In genomic region chr4:155551073-155551472, GRCm38 (mm10) we compare ENCODE assay signal across 20 mouse cellular contexts. TPM values are rescaled to one million over a fixed set of nuclear protein-coding genes. Genes with fewer than 3 reads are reported as not detected.
DNase-seq lines count a peak whose midpoint lies in the region; TF ChIP-seq lines count a peak whose summit lies in the region.
"Had no signal": no experiment of that assay in that cellular context is flagged by ENCODE, and none has a peak within 500 bp of the region (broad histone marks: within the 10 kb centered on the region; RNA-seq: fewer than 3 reads in every experiment).

No protein-coding gene starts in this region.

- TF ChIP-seq CTCF in cerebellum, adult 2 months (IDR thresholded peaks at IDR 0.05; ENCODE audit: borderline replicate concordance, insufficient read depth, low read depth, low read length): no peak
- TF ChIP-seq CTCF in layer of hippocampus, adult 2 months (conservative IDR thresholded peaks at IDR 0.05): no peak
- no peak for TF ChIP-seq CTCF in testis, adult 2 months (IDR thresholded peaks at IDR 0.05; ENCODE audit: control insufficient read depth, insufficient read depth, insufficient replicate concordance, low read depth, low read length)

- H3K36me3 ChIP-seq in testis, adult 2 months (ENCODE audit: control insufficient read depth, insufficient read depth, low read length): peaks cover 6% of the 10 kb centered on the region

- TF ChIP-seq POLR2A in cerebellum, adult 2 months (IDR thresholded peaks at IDR 0.05; ENCODE audit: borderline replicate concordance, insufficient read depth, low read length): no peak
- no peak for TF ChIP-seq POLR2A in testis, adult 2 months (IDR thresholded peaks at IDR 0.05; ENCODE audit: control insufficient read depth, low read depth, low read length)

- H3K4me3 ChIP-seq in cerebellum, adult 2 months (replicated peaks; ENCODE audit: insufficient read depth, low read depth, low read length): no peak overlapping the region
- H3K4me3 ChIP-seq in layer of hippocampus, adult 2 months: no peak overlapping the region
- peak overlapping the region; percentile 60 for H3K4me3 ChIP-seq in testis, adult 2 months (ENCODE audit: control insufficient read depth, low read depth, low read length)
- no peak overlapping the region for H3K4me3 ChIP-seq in brown adipose tissue, adult 24 weeks (ENCODE audit: insufficient read depth, low read depth, low read length)
- H3K4me3 ChIP-seq: hindbrain, embryonic 10.5 days; hindbrain, embryonic 13.5 days had no signal

- peaks cover 27% of the 10 kb centered on the region for H3K4me1 ChIP-seq in cerebellum, adult 2 months (ENCODE audit: control insufficient read depth, insufficient read depth, low read length)
- H3K4me1 ChIP-seq in testis, adult 2 months (ENCODE audit: control insufficient read depth, insufficient read depth, low read length): no peaks in the 10 kb centered on the region
- H3K4me1 ChIP-seq in brown adipose tissue, adult 24 weeks (ENCODE audit: control insufficient read depth, insufficient read depth, insufficient read length, low read length): peaks cover 4% of the 10 kb centered on the region; the same call in 1 of the 2 replicates
- H3K4me1 ChIP-seq: hindbrain, embryonic 10.5 days; hindbrain, embryonic 13.5 days had no signal

- 68% methylated on average over 4 of the region's 4 CpGs for WGBS in cerebellum, adult 2 months

- DNase-seq in cerebellum, adult 2 months: no peak
- DNase-seq in cerebellum, postnatal 10 days: no peak
- no peak for DNase-seq in layer of hippocampus, adult 2 months (ENCODE audit: low spot score in 2 of 2)
- DNase-seq in layer of hippocampus, adult 9-10 months (ENCODE audit: low spot score): no peak
- DNase-seq in testis, postnatal 14 days (ENCODE audit: low spot score): no peak
- DNase-seq in spleen, postnatal 10 days (ENCODE audit: low spot score in 2 of 2): no peak
- DNase-seq: adrenal gland, adult 2 months; adrenal gland, postnatal 14 days; cerebellum, adult 11 months; cerebellum, adult 8-10 months; cerebellum, postnatal 14 days; forebrain, postnatal 0 days; gastrocnemius, postnatal 10 days; gastrocnemius, postnatal 36 days; heart, postnatal 36 days had no signal

- peak overlapping the region; percentile 48 for H3K27ac ChIP-seq in cerebellum, adult 2 months (ENCODE audit: insufficient read depth, low read length)
- peak overlapping the region; percentile 78; the same call in 1 of the 2 replicates for H3K27ac ChIP-seq in layer of hippocampus, adult 2 months
- no peak overlapping the region for H3K27ac ChIP-seq in testis, adult 2 months (ENCODE audit: control insufficient read depth, insufficient read depth, low read depth, low read length)
- peak overlapping the region; percentile 99 for H3K27ac ChIP-seq in brown adipose tissue, adult 24 weeks (replicated peaks; ENCODE audit: low read depth, low read length)
- H3K27ac ChIP-seq: hindbrain, embryonic 10.5 days; hindbrain, embryonic 13.5 days had no signal

- H3K27me3 ChIP-seq in cerebellum, adult 2 months (ENCODE audit: control insufficient read depth, insufficient read depth, low read length): no peaks in the 10 kb centered on the region
- no peaks in the 10 kb centered on the region for H3K27me3 ChIP-seq in testis, adult 2 months (ENCODE audit: control insufficient read depth, insufficient read depth, low read length)
- H3K27me3 ChIP-seq: hindbrain, embryonic 13.5 days; Patski had no signal

RNA-seq across cellular contexts. Expression of gene Nadk, which starts 11.1 kb away (rescaled TPM):
- 59.0 and 60.2 TPM in 2 replicates for polyA plus RNA-seq in cerebellum, adult 2 months (2012; rRNA removed)
- 10 to 100 TPM; 61.2 to 63.5 TPM for total RNA-seq in layer of hippocampus, adult 2 months (2021)
- polyA plus RNA-seq in testis, adult 2 months (2012; rRNA removed): 43.1 and 48.9 TPM in 2 replicates
- 147 and 155 TPM in 2 replicates for polyA plus RNA-seq in brown adipose tissue, adult 24 weeks (2012; ENCODE audit: insufficient read depth, insufficient read length, missing spikeins)

RNA-seq across cellular contexts. Expression of gene Slc35e2, which starts 50.1 kb away (rescaled TPM):
- polyA plus RNA-seq in cerebellum, adult 2 months (2012; rRNA removed): 20.3 and 20.5 TPM in 2 replicates
- total RNA-seq in layer of hippocampus, adult 2 months (2021): 10 to 100 TPM; 39.7 to 40.3 TPM
- 3.2 and 3.5 TPM in 2 replicates for polyA plus RNA-seq in testis, adult 2 months (2012; rRNA removed)
- polyA plus RNA-seq in brown adipose tissue, adult 24 weeks (2012; ENCODE audit: insufficient read depth, insufficient read length, missing spikeins): 7.0 and 9.4 TPM in 2 replicates

RNA-seq across cellular contexts. Expression of gene Gnb1, which starts 59.9 kb away (rescaled TPM):
- polyA plus RNA-seq in cerebellum, adult 2 months (2012; rRNA removed): 512 and 552 TPM in 2 replicates
- 100 to 1,000 TPM; 718 to 729 TPM for total RNA-seq in layer of hippocampus, adult 2 months (2021)
- polyA plus RNA-seq in testis, adult 2 months (2012; rRNA removed): 356 and 422 TPM in 2 replicates
- polyA plus RNA-seq in brown adipose tissue, adult 24 weeks (2012; ENCODE audit: insufficient read depth, insufficient read length, missing spikeins): 193 and 220 TPM in 2 replicates
